Mouse (Mus musculus) embryonic facial prominence, embryonic 14.5 days (tissue): ENCODE measurements around the gene Rflna. TPM values are rescaled to one million over a fixed set of nuclear protein-coding genes. Genes with fewer than 3 reads are reported as not detected.

ENCODE experiments used
- ATAC-seq: fragments of 200-750 bp; cut with Nextera tagmentation; 2 replicates; pipeline ENCODE4 v1.8.0; 2017; ENCODE audit warnings: low read depth, moderate number of reproducible peaks, moderate TSS enrichment
- DNase-seq: peaks from one replicate; pipeline ENCODE4 v3.0.0-alpha.2; 2015; ENCODE audit warnings: low spot score
- H3K27ac ChIP-seq: fragments of 300-500 bp; sonication (generic); replicated peaks from 2 replicates; pipeline ENCODE4 v1.5.1; 2014; ENCODE audit warnings: low read depth, mild to moderate bottlenecking, low read length, moderate library complexity
- H3K27me3 ChIP-seq: fragments of 300-500 bp; sonication (generic); replicated peaks from 2 replicates; pipeline ENCODE4 v1.6.1; 2014; ENCODE audit warnings: low read length; ENCODE audit not compliant: control insufficient read depth, insufficient read depth
- H3K36me3 ChIP-seq: fragments of 300-500 bp; sonication (generic); 2 replicates; pipeline ENCODE4 v1.6.1; 2014; ENCODE audit warnings: low read length, mixed read lengths; ENCODE audit not compliant: control insufficient read depth, insufficient read depth
- H3K4me1 ChIP-seq: fragments of 300-500 bp; sonication (generic); 2 replicates; pipeline ENCODE4 v1.6.1; 2014; ENCODE audit warnings: antibody characterized with exemption, low read length; ENCODE audit not compliant: control insufficient read depth, insufficient read depth
- H3K4me2 ChIP-seq: fragments of 300-500 bp; sonication (generic); 2 replicates; pipeline ENCODE4 v1.6.1; 2014; ENCODE audit warnings: low read depth, mild to moderate bottlenecking, low read length, moderate library complexity, mixed read lengths
- H3K4me3 ChIP-seq: fragments of 300-500 bp; sonication (generic); 2 replicates; pipeline ENCODE4 v1.5.1; 2014; ENCODE audit warnings: low read depth, mild to moderate bottlenecking, low read length
- H3K9ac ChIP-seq: fragments of 300-500 bp; sonication (generic); 2 replicates; pipeline ENCODE4 v1.6.1; 2014; ENCODE audit warnings: low read depth, mild to moderate bottlenecking, low read length, moderate library complexity, mixed read lengths
- H3K9me3 ChIP-seq: fragments of 300-500 bp; sonication (generic); 2 replicates; pipeline ENCODE4 v1.6.1; 2016; ENCODE audit warnings: low read length; ENCODE audit not compliant: control insufficient read depth
- WGBS: fragments of 180-500 bp; shearing (Covaris S2); extraction: QIAGEN DNeasy Blood & Tissue Kit; methylation state at CpG from one replicate; pipeline ENCODE4 v1.1.7; 2014; 5-methylcytosine and 5-hydroxymethylcytosine counted together
- polyA plus RNA-seq: library from polyadenylated mRNA; unstranded; fragments of >200 nt; fragmentation: Nextera tagmentation; extraction: Ambion mirVana; gene quantifications from 2 replicates; pipeline ENCODE4 v1.2.1, GENCODE M21; 2014

The Rflna gene
- polyA plus RNA-seq, 1 experiment from 2014 or later, result 19.3 TPM

- no peaks in the 10 kb centered on the region for H3K27me3 ChIP-seq
- H3K4me1 ChIP-seq, result no peaks in the 10 kb centered on the region
- H3K4me2 ChIP-seq, result no peak overlapping the region
- H3K4me3 ChIP-seq, result no peak overlapping the region
- DNase-seq (no peak), ATAC-seq (no peak)
- H3K27ac ChIP-seq, result no peak overlapping the region
- 95% methylated on average over 19 of the region's 20 CpGs for WGBS
- H3K36me3 ChIP-seq, result peaks cover 99% of the 10 kb centered on the region
- H3K9ac ChIP-seq, result no peak overlapping the region
- H3K9me3 ChIP-seq, result no peaks in the 10 kb centered on the region
Observed at GRCm38 (mm10) chr5:125028911-125029310, 25.9 kb downstream of the Rflna start.

GRCm38 (mm10) chr5:125036483-125036882, 33.5 kb downstream of the Rflna start:
- Histone ChIP-seq H3K4me2 (no peak overlapping the region), H3K27ac (no peak overlapping the region), H3K27me3 (no peaks in the 10 kb centered on the region), H3K4me3 (no peak overlapping the region), H3K4me1 (no peaks in the 10 kb centered on the region), H3K36me3 (peaks cover 96% of the 10 kb centered on the region), H3K9ac (no peak overlapping the region), H3K9me3 (no peaks in the 10 kb centered on the region)
- no peak for ATAC-seq
- 93% methylated on average over 8 of the region's 8 CpGs for WGBS
- DNase-seq, result no peak

DNA sequence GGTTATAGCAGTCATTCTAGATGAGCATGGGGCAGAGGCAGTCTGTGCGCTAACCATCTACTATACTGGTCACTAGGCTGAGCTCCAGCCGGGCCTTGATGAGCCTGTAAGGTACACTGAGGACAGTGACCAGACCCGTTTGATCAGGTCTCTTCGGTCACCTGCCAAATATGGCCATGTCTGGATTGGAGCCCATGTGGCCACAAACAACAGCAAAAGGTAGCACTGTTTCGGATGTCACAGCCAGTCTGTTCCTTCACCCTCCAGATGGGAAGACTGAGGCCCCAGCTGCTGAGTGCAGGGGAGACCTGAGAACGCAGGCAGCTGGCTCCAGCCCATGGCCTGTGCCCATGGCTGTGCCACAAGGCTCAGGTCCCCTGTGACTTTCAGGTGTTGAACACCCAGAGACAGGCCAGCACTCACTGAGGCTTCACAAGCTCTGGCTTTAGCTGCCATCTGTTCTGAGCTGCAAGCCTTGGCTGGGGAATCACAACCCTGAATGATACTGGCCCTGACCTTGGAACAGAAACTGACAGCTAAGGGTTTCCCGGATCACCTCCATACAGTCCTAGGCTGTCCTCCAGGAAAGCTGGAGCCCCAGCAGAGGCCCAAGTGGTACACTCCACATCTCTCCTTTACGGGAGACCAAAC, 36.5 kb downstream of the Rflna start:
- peaks cover 93% of the 10 kb centered on the region for H3K36me3 ChIP-seq
- DNase-seq (no peak), ATAC-seq (no peak)
- H3K4me3 ChIP-seq, result no peak overlapping the region
- H3K27me3 ChIP-seq, result no peaks in the 10 kb centered on the region
- 86% methylated on average over 8 of the region's 8 CpGs for WGBS
- H3K4me1 ChIP-seq, result no peaks in the 10 kb centered on the region
- H3K9ac ChIP-seq, result no peak overlapping the region
- no peak overlapping the region for H3K4me2 ChIP-seq
- H3K9me3 ChIP-seq, result no peaks in the 10 kb centered on the region
- H3K27ac ChIP-seq, result no peak overlapping the region; the same call in 1 of the 2 replicates

DNA sequence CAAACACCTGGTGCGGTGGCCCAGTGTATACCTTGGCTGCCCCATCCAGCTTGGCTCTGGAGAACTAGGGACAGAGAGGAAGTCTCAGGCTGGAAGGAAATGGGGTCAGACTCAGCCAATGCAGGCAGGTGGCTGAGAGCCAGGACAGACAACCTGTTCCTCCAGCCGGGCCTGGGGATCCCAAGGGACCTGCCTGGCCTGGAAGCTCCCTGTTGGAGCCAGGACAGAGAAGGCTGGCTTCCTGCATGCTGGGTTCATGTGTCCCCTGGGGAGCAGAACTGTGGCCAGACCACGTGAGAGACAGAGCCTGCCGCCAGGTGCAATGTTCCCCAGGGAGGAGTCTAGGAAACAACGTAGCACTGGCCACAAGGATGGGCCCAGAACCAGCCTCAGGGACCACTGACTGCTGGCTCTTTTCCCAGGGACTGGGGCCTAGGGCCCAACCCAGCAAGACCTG, 37.1 kb downstream of the Rflna start:
- Histone ChIP-seq H3K4me1 (no peaks in the 10 kb centered on the region), H3K36me3 (peaks cover 93% of the 10 kb centered on the region), H3K4me3 (no peak overlapping the region), H3K9ac (no peak overlapping the region), H3K27me3 (no peaks in the 10 kb centered on the region), H3K9me3 (no peaks in the 10 kb centered on the region), H3K4me2 (no peak overlapping the region), H3K27ac (no peak overlapping the region; the same call in 1 of the 2 replicates)
- ATAC-seq, result peak; percentile 53; the same call in 1 of the 2 replicates
- peak; percentile 63 for DNase-seq
- WGBS, result 59% methylated on average over 4 of the region's 5 CpGs

GRCm38 (mm10) chr5:125041578-125041977, 38.6 kb downstream of the Rflna start:
- H3K36me3 ChIP-seq, result peaks cover 93% of the 10 kb centered on the region
- H3K4me3 ChIP-seq, result no peak overlapping the region
- no peaks in the 10 kb centered on the region for H3K4me1 ChIP-seq
- H3K27me3 ChIP-seq, result no peaks in the 10 kb centered on the region
- ATAC-seq (no peak), DNase-seq (no peak)
- H3K9me3 ChIP-seq, result no peaks in the 10 kb centered on the region
- H3K9ac ChIP-seq, result no peak overlapping the region
- no peak overlapping the region for H3K27ac ChIP-seq
- no peak overlapping the region for H3K4me2 ChIP-seq
- WGBS, result 88% methylated on average over 9 of the region's 9 CpGs

DNA sequence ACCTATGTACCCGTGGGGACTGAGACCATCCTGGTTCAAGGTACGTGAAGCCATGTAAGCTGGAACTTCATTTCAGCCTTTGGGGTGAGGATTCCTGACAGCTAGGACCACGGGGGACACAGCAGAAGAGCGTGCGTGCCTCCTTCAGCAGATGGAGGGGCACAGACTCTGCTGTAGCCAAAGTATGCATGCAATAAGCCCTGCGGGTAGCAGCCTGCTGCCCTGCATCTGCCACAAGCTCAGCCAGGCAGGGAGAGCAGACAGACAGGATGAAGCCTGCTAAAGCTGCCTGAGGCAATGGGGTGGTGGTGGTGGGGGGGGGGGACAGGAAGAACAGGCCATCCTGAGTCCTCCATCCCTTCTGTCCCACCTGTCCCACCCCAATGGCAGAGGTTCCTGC, 40.4 kb downstream of the Rflna start:
- H3K4me2 ChIP-seq, result no peak overlapping the region
- no peak overlapping the region for H3K4me3 ChIP-seq
- H3K9ac ChIP-seq, result no peak overlapping the region
- H3K9me3 ChIP-seq, result no peaks in the 10 kb centered on the region
- WGBS, result 86% methylated on average over 6 of the region's 6 CpGs
- no peaks in the 10 kb centered on the region for H3K4me1 ChIP-seq
- ATAC-seq, result no peak
- H3K27me3 ChIP-seq, result no peaks in the 10 kb centered on the region
- no peak for DNase-seq
- H3K36me3 ChIP-seq, result peaks cover 93% of the 10 kb centered on the region
- no peak overlapping the region for H3K27ac ChIP-seq

- Histone ChIP-seq H3K27ac (no peak overlapping the region), H3K4me1 (no peaks in the 10 kb centered on the region), H3K27me3 (no peaks in the 10 kb centered on the region), H3K9ac (no peak overlapping the region), H3K9me3 (no peaks in the 10 kb centered on the region), H3K36me3 (peaks cover 95% of the 10 kb centered on the region), H3K4me3 (no peak overlapping the region), H3K4me2 (no peak overlapping the region)
- ATAC-seq (no peak), DNase-seq (no peak)
- WGBS, result 50% methylated on average over 5 of the region's 5 CpGs
Observed at GRCm38 (mm10) chr5:125045202-125045601, 42.2 kb downstream of the Rflna start.

- Histone ChIP-seq H3K4me1 (no peaks in the 10 kb centered on the region), H3K36me3 (peaks cover 95% of the 10 kb centered on the region), H3K4me3 (no peak overlapping the region), H3K9me3 (no peaks in the 10 kb centered on the region), H3K9ac (0 out of 2 replicates have a peak overlapping the region, but pooled peaks have one; percentile 14), H3K27ac (no peak overlapping the region), H3K27me3 (no peaks in the 10 kb centered on the region), H3K4me2 (no peak overlapping the region)
- DNase-seq (no peak), ATAC-seq (no peak)
- WGBS, result 60% methylated on average over 5 of the region's 5 CpGs
Observed at GRCm38 (mm10) chr5:125046436-125046835, 43.4 kb downstream of the Rflna start.

DNA sequence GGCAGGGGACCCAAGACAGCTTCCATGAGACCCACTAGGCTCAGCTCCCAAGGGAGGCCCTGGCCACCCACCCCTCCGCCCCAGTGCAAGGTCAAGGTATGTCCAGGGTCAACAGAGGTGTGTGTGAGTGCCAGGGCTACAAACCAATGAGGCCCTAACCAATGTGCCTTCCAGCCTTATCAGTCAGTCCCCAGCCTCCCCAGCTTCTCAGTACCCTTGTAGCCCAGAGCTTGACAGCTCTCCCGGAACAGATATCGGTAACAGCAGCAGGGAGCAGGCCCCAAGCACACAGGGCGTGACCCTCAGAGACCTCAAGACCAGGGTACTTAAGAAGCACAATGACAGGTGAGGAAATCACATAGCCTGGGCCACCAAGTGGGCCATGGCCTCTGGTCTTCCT, 46.5 kb downstream of the Rflna start:
- Histone ChIP-seq H3K9me3 (no peaks in the 10 kb centered on the region), H3K4me1 (no peaks in the 10 kb centered on the region), H3K27ac (no peak overlapping the region), H3K4me3 (no peak overlapping the region), H3K9ac (no peak overlapping the region), H3K27me3 (no peaks in the 10 kb centered on the region), H3K4me2 (no peak overlapping the region), H3K36me3 (peaks cover 86% of the 10 kb centered on the region)
- 88% methylated on average over 4 of the region's 4 CpGs for WGBS
- DNase-seq (no peak), ATAC-seq (no peak)
